Mouse (Mus musculus) lung, adult 2 months (tissue): Measurements from ENCODE around the gene Egln3.

ENCODE experiments used
- CTCF ChIP-seq: fragments of 200-500 bp; IDR thresholded peaks from 2 replicates; pipeline ENCODE4 v1.5.1; 2011; ENCODE audit warnings: mild to moderate bottlenecking, low read length, control low read depth; ENCODE audit not compliant: insufficient read depth
- POLR2A ChIP-seq: fragments of 200-500 bp; IDR thresholded peaks from 2 replicates; pipeline ENCODE4 v1.6.1; 2011; ENCODE audit warnings: low read depth, mild to moderate bottlenecking, control low read depth, low read length, borderline replicate concordance; ENCODE audit errors: extremely low read depth

GRCm38 (mm10) chr12:54243158-54243557 lies 39.5 kb upstream of the Egln3 start:
- TF ChIP-seq POLR2A = no peak
- TF ChIP-seq CTCF = no peak
